Mouse (Mus musculus) intestine, embryonic 16.5 days (tissue): Measurements from ENCODE around the gene Fosl1. TPM values are rescaled to one million over a fixed set of nuclear protein-coding genes. Genes with fewer than 3 reads are reported as not detected.

ENCODE experiments used
- ATAC-seq: fragments of 200-750 bp; cut with Nextera tagmentation; 2 replicates; pipeline ENCODE4 v1.8.0; 2017; ENCODE audit warnings: moderate TSS enrichment, moderate library complexity
- H3K27ac ChIP-seq: fragments of 300-500 bp; sonication (generic); 2 replicates; pipeline ENCODE4 v1.5.1; 2014; ENCODE audit warnings: mild to moderate bottlenecking, low read length
- H3K27me3 ChIP-seq: fragments of 300-500 bp; sonication (generic); replicated peaks from 2 replicates; pipeline ENCODE4 v1.6.1; 2014; ENCODE audit warnings: low read length, control low read depth, mixed read lengths; ENCODE audit not compliant: control insufficient read depth, insufficient read depth
- H3K36me3 ChIP-seq: fragments of 300-500 bp; sonication (generic); 2 replicates; pipeline ENCODE4 v1.6.1; 2014; ENCODE audit warnings: low read length, control low read depth; ENCODE audit not compliant: control insufficient read depth, insufficient read depth
- H3K4me1 ChIP-seq: fragments of 300-500 bp; sonication (generic); 2 replicates; pipeline ENCODE4 v1.6.1; 2014; ENCODE audit warnings: low read length, control low read depth, mixed read lengths; ENCODE audit not compliant: control insufficient read depth, insufficient read depth
- H3K4me2 ChIP-seq: fragments of 300-500 bp; sonication (generic); 2 replicates; pipeline ENCODE4 v1.6.1; 2014; ENCODE audit warnings: low read depth, low read length, control low read depth
- H3K4me3 ChIP-seq: fragments of 300-500 bp; sonication (generic); 2 replicates; pipeline ENCODE4 v1.5.1; 2014; ENCODE audit warnings: mild to moderate bottlenecking, low read length
- H3K9ac ChIP-seq: fragments of 300-500 bp; sonication (generic); 2 replicates; pipeline ENCODE4 v1.6.1; 2014; ENCODE audit warnings: low read depth, low read length
- H3K9me3 ChIP-seq: fragments of 300-500 bp; sonication (generic); 2 replicates; pipeline ENCODE4 v1.6.1; 2016; ENCODE audit warnings: low read length, control low read depth; ENCODE audit not compliant: control insufficient read depth
- WGBS: fragments of 180-500 bp; shearing (Covaris S2); extraction: QIAGEN DNeasy Blood & Tissue Kit; methylation state at CpG from one replicate; pipeline ENCODE4 v1.1.7; 2014; 5-methylcytosine and 5-hydroxymethylcytosine counted together
- polyA plus RNA-seq: library from polyadenylated mRNA; unstranded; fragments of >200 nt; fragmentation: Nextera tagmentation; extraction: Ambion mirVana; gene quantifications from 2 replicates; pipeline ENCODE4 v1.2.1, GENCODE M21; 2015

Fosl1 gene
- polyA plus RNA-seq, 1 experiment from 2014 or later, result not detected

DNA sequence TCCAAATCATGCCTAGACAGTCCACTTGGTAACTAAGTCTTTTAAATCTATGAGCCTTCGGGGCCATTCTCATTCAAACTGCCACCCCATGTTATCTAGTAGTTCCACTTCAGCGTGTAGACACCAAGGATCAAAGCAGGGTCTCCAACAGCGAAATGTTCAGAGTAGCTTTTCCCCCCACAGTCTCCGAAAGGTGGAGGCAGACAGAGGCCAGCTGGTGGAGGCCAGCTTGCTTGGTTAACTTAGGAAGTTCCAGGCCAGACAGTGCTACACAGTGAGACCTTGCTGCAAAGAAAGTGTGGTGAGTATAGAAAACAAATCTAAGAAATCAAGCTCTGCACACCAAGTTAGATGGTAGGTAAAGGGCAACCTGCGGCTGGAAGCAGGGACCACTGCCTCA, 36.7 kb upstream of the Fosl1 start:
- H3K4me2 ChIP-seq, result no peak overlapping the region
- no peaks in the 10 kb centered on the region for H3K36me3 ChIP-seq
- no peak for ATAC-seq
- peaks cover 3% of the 10 kb centered on the region; the same call in 1 of the 2 replicates for H3K4me1 ChIP-seq
- H3K4me3 ChIP-seq, result no peak overlapping the region
- no peaks in the 10 kb centered on the region for H3K27me3 ChIP-seq
- no peaks in the 10 kb centered on the region for H3K9me3 ChIP-seq
- no peak overlapping the region for H3K9ac ChIP-seq
- no peak overlapping the region for H3K27ac ChIP-seq
- WGBS, result 84% methylated on average over 5 of the region's 5 CpGs

DNA sequence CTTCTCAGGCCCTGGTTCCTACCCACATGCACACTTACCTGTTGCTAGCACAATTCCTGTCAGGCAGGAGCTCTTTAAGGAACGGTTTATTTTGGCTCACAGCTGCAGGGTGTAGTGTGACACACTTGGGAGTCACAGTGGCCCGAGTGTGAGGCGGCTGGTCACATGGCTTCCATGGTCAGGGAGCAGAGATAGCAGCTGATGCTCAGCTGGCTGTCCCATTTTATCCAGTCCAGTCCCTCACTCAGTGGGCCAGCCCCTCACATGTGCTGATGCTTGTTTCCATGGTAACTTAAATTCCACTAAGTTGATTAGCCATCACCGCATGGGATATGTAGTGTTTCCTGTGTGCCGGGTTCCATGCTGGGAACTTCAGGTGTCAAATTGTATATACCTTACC, 35.4 kb upstream of the Fosl1 start:
- 60% methylated on average over 5 of the region's 5 CpGs for WGBS
- Histone ChIP-seq H3K4me1 (peaks cover 3% of the 10 kb centered on the region; the same call in 1 of the 2 replicates), H3K36me3 (no peaks in the 10 kb centered on the region), H3K9ac (no peak overlapping the region), H3K4me2 (no peak overlapping the region), H3K27ac (no peak overlapping the region), H3K4me3 (no peak overlapping the region), H3K9me3 (no peaks in the 10 kb centered on the region), H3K27me3 (no peaks in the 10 kb centered on the region)
- ATAC-seq, result no peak

DNA sequence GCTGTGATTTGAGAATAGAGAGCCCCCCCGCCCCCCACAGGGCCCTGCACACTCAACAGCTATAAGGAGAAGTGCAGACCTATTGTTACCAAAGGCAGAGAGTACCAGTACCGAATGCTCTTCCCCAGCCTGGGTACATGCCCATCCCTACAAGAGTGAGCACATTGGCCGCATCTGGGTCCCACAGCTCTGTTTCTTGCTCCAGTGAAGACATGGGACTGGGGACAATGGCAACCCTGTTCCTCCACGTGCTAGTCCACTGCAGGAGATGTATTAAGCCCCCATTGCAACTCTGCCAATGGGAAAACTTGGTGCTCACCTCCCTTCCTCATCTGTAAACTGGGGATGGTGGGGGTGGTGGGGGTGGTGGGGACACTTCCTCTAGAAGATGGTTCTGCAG, 33.5 kb upstream of the Fosl1 start:
- no peaks in the 10 kb centered on the region for H3K36me3 ChIP-seq
- no peak overlapping the region for H3K4me2 ChIP-seq
- H3K27ac ChIP-seq, result no peak overlapping the region
- no peak for ATAC-seq
- H3K4me3 ChIP-seq, result no peak overlapping the region
- WGBS, result 75% methylated on average over 4 of the region's 4 CpGs
- H3K27me3 ChIP-seq, result no peaks in the 10 kb centered on the region
- H3K4me1 ChIP-seq, result no peaks in the 10 kb centered on the region
- H3K9me3 ChIP-seq, result no peaks in the 10 kb centered on the region
- H3K9ac ChIP-seq, result no peak overlapping the region

DNA sequence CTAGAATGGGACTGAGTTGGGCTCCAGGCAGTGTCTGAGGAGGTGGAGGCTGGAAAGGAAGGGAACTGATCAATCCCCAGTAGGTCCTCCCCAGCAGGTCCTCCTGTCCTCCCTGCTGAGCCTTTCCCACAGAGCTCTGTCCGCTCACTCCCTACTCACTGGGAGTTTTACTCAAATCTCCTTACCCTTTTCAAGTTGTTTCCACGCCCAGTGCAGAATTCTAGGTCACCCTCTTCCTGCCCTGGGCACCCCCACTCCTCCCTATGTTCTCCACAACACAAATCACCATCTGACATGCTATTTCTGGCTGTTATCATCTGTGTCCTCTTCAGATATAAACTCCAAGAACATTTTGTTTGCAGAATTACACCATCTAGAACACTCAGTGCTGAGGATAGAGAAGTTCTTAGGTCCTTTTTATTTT, 32.8 kb upstream of the Fosl1 start:
- Histone ChIP-seq H3K27me3 (no peaks in the 10 kb centered on the region), H3K36me3 (no peaks in the 10 kb centered on the region), H3K9ac (no peak overlapping the region), H3K9me3 (no peaks in the 10 kb centered on the region), H3K27ac (no peak overlapping the region), H3K4me2 (no peak overlapping the region), H3K4me3 (no peak overlapping the region), H3K4me1 (no peaks in the 10 kb centered on the region)
- no peak for ATAC-seq
- WGBS, result 70% methylated on average over 2 of the region's 2 CpGs

DNA sequence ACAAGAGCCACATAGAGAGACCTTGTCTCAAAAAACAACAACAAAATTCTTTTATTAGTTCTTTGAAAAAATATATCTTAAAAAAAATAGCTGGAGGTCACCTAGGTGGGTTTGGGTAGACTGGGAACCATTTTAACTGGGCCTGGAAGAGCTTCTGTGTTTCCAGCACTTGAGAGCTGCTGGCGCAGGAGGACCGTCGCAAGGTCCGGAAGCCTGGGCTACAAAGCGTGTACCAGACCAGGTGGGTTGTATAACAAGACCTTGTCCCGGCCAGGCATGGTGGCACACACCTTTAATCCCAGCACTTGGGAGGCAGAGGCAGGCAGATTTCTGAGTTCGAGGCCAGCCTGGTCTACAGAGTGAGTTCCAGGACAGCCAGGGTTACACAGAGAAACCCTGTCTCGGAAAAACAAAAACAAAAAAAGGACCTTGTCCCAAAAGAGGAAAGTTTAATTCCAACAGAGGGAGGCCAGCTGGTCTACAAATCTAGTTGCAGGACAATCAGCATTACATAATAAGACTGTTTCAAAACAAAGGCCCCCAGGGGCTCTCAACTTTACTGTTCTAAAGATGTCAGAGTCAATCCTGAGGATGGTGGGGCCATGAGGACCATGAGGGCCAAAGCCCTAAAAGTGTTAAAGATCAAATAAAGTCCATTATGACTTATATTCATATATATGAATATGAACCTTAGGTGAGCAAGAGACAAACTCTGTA, 28.4 kb upstream of the Fosl1 start:
- H3K9ac ChIP-seq, result no peak overlapping the region
- no peak for ATAC-seq
- 90% methylated on average over 8 of the region's 8 CpGs for WGBS
- no peaks in the 10 kb centered on the region for H3K9me3 ChIP-seq
- H3K36me3 ChIP-seq, result no peaks in the 10 kb centered on the region
- H3K4me2 ChIP-seq, result no peak overlapping the region
- peaks cover 11% of the 10 kb centered on the region for H3K4me1 ChIP-seq
- no peaks in the 10 kb centered on the region for H3K27me3 ChIP-seq
- no peak overlapping the region for H3K27ac ChIP-seq
- no peak overlapping the region for H3K4me3 ChIP-seq

DNA sequence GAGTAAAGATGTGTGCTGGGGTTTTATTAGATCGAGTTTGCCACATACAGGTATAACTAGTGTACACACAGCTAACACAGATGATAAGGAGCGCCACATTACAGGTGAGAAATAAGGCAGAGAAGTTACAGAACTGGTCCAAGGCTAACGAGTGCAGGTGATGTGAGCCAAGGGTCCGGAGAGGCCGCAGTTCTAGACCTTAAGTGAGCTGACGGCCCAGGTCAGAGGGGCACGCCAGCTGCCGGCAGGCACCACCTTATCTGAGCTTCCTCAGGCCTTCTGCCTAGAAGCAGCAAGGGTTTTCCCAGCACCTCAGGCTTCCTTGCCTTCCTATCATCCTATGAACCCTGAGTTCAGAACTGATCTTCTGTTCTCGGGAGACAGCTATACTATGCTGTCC, 27.7 kb upstream of the Fosl1 start:
- Histone ChIP-seq H3K36me3 (no peaks in the 10 kb centered on the region), H3K27ac (no peak overlapping the region), H3K9ac (no peak overlapping the region), H3K4me1 (peaks cover 12% of the 10 kb centered on the region), H3K27me3 (no peaks in the 10 kb centered on the region), H3K9me3 (no peaks in the 10 kb centered on the region), H3K4me2 (no peak overlapping the region), H3K4me3 (no peak overlapping the region)
- no peak for ATAC-seq
- WGBS, result 86% methylated on average over 9 of the region's 9 CpGs

DNA sequence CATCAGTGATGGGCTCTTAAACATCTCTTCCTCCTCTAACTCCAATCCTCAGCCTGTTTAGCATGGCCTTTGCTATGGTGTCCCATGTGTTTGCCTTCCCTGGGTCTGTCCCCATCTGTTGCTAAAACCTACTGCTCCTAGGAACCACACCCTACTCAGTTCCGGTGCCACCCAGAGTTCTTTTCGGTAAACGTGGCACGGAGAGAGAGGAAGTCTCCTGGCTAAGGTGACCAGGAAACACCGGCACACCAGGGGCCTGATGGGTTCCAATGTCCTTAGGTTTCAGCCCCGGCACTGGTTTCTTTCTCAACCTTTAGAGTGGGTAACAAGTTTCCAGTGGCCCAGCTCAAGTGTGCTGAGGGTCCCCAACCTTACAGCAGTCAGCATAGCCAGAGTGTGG, 26.8 kb upstream of the Fosl1 start:
- Histone ChIP-seq H3K36me3 (no peaks in the 10 kb centered on the region), H3K4me2 (no peak overlapping the region), H3K27me3 (no peaks in the 10 kb centered on the region), H3K9me3 (no peaks in the 10 kb centered on the region), H3K4me3 (no peak overlapping the region), H3K27ac (no peak overlapping the region), H3K4me1 (peaks cover 12% of the 10 kb centered on the region), H3K9ac (no peak overlapping the region)
- 91% methylated on average over 6 of the region's 6 CpGs for WGBS
- ATAC-seq, result no peak

DNA sequence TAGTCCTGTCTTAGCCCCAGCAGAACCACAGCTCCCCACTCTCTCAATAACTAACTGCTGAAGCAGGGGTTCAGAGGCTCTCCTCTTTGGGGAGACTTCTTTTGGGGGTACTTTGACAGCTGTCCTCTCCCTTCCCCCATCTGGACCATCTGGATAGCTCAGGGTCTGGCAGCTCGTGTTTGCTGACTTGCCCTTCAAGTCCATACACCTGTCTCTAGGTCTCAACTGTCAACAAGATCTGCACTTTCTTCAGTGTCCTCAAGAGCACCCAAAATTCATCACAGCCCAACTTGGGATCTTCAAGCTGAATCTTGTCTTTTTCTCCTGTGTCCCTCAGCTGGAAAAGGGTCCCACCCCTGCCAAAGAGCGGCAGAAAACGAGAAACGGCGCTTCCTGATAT, 25.6 kb upstream of the Fosl1 start:
- WGBS, result 83% methylated on average over 5 of the region's 5 CpGs

DNA sequence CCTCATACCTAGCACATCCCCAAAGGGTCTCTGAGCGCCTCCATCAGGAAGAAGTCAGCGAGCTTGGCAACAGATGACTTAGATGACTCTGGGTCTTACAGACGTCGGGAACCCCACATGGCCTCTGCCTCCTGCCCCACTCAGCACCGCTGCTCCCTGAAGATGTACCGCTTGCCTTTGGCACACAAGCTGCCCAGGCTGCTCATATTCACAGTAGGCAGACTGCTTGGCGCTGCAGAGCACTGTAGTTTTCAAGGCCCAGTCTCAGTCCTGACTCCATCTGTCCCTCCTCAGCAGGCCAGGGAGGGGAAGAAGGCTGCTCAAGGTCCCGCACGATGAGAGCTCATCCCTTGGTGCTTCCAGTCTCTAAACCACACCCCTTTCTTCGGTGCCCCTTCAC, 25.1 kb upstream of the Fosl1 start:
- Histone ChIP-seq H3K36me3 (peaks cover 9% of the 10 kb centered on the region; the same call in 1 of the 2 replicates), H3K27ac (no peak overlapping the region), H3K9me3 (no peaks in the 10 kb centered on the region), H3K4me1 (peaks cover 21% of the 10 kb centered on the region), H3K4me3 (no peak overlapping the region), H3K9ac (no peak overlapping the region), H3K4me2 (no peak overlapping the region), H3K27me3 (no peaks in the 10 kb centered on the region)
- WGBS, result 83% methylated on average over 10 of the region's 10 CpGs
- no peak for ATAC-seq

More for the DNA sequence above, 25.6 kb upstream of the Fosl1 start:
- no peak overlapping the region for H3K4me2 ChIP-seq
- H3K9me3 ChIP-seq, result no peaks in the 10 kb centered on the region
- no peak overlapping the region for H3K4me3 ChIP-seq
- no peak overlapping the region for H3K9ac ChIP-seq
- no peak for ATAC-seq
- 0 out of 2 replicates have a peak, but pooled peaks cover 5% of the 10 kb centered on the region for H3K36me3 ChIP-seq
- H3K27me3 ChIP-seq, result no peaks in the 10 kb centered on the region
- no peak overlapping the region for H3K27ac ChIP-seq
- peaks cover 21% of the 10 kb centered on the region for H3K4me1 ChIP-seq
